Mouse (Mus musculus) urinary bladder, postnatal 4 days (tissue): Measurements from ENCODE around the gene Ust.

Experiments
- DNase-seq, 2 experiments: peaks; one replicate each; pipeline ENCODE4 v3.0.0; 2021 to 2022; ENCODE audit warnings: low spot score in 2 of 2

The Ust gene

GRCm38 (mm10) chr10:8177618-8178017 lies 341.0 kb downstream of the Ust start:
- no peak for DNase-seq

- DNase-seq = no peak
Observed at GRCm38 (mm10) chr10:8176351-8177053, 342.1 kb downstream of the Ust start.

- no peak for DNase-seq
Observed at GRCm38 (mm10) chr10:8176008-8176350, 342.6 kb downstream of the Ust start.

GRCm38 (mm10) chr10:8174697-8175096 lies 343.9 kb downstream of the Ust start:
- DNase-seq = no peak

- DNase-seq = no peak
Observed at GRCm38 (mm10) chr10:8174230-8174629, 344.4 kb downstream of the Ust start.

- DNase-seq = no peak
Observed at GRCm38 (mm10) chr10:8173032-8173431, 345.6 kb downstream of the Ust start.

- no peak for DNase-seq
Observed at GRCm38 (mm10) chr10:8171556-8171955, 347.1 kb downstream of the Ust start.
